Mouse (Mus musculus) T-helper 17 cell (primary cell): ENCODE data around the gene Hmga1b.
"Not testable (repeated sequence)": the region's sequence is repeated elsewhere in the genome, so short reads cannot be mapped to it uniquely, and the experiment has no call there.

Experiments
- in situ Hi-C, 2 experiments: fragments of 300-600 bp; cut with MboI, MseI; formaldehyde crosslinking; loops; 1 replicate in 1 of 2; 2 replicates in 1 of 2; pipeline ENCODE4 v1.15.1; 2025; ENCODE audit warnings: high pct_unique_total_duplicates in 2 of 2

Hmga1b gene

DNA sequence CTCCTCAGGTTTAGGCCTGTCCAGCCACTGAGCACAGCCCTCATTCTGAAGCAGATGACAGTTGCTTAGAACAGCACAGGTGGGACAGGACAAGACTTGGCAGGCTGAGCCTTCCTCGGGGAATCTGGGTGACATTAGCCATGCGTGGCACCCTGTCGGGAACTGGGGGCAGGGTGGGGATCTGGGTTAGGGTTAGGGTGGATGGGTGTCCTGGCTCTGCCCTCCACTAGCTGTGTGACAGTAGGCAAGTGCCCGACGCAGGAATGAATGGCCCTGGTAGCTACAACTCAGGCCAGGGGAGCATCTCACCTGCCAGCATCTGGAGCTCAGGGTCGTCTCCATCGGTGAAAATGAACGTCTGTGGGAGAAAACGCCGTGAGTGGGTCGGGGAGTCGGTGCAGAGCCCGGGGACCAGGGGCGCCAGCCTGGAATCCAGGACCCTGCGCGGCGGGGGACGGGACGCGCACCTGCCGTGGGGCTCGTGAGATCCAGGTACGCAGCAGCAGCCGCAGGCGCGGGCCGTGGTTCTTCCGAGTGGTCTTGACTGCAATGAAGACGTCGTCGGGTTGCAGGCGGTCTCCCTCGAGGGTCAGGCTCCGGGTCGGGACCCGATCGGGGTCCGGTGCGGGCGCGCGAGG is 21.0 kb downstream of the Hmga1b start:
- in situ Hi-C loops, result no loop called here

DNA sequence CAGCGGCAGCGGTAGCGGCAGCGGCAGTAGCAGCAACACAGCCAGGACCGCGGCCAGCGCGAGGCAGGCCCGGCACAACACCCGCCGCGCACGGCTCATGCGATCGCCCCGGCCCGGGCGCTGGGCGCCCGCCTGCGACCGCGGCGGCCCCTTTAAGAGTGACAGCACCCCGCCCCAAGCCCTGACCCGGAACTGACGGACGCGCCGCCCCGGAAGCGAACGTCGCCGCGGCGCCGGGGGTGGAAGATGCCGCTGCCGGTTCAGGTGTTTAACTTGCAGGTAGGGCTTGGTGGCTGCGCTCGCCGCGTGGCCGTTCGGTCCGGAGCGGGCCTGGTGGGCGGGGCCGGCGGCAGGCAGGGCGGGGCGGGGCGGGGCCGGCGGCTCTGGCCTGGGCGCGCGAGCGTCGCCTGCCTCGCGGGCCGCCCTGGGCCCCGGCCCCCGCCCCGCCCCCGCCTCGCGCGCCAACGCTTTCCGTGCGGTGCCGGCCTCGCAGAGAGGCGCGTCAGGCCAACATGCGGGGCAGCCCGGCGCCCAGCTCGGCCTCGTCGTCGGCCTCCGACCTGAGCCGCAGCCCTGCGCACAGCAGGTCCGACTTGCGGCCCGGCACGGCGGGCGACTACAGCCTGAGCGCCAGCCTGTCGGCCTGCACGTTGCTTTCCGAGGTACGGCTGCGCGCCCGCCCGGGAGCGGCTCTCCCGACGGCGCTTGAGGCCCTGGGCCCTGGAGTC is 21.6 kb downstream of the Hmga1b start, which contains the start of the genes Rfng and Gps1:
Rfng (minus strand) TSS at position 144 of the 728 bp plus-strand sequence.
Gps1 (plus strand) TSS at position 209 of the 728 bp plus-strand sequence.
- in situ Hi-C loops, result no loop called here

DNA sequence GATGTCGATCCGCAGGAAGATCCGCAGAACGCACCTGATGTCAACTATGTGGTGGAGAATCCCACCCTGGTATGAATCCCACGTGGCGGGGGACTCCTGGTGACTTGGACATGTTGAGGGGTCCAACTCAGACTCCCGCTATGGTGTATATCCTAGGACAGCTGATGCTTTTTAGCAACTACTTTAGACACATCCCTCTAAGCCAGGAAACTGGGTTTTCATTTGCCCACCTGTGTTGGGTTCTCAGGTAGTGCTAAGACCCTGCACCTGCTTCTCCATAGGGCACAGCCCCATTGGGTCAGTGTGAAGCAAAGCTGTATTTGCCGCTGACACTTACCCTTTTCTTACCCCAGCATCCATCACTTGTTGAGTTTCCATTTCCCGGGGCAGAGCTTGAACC is 22.6 kb downstream of the Hmga1b start:
- in situ Hi-C loops, result no loop called here

DNA sequence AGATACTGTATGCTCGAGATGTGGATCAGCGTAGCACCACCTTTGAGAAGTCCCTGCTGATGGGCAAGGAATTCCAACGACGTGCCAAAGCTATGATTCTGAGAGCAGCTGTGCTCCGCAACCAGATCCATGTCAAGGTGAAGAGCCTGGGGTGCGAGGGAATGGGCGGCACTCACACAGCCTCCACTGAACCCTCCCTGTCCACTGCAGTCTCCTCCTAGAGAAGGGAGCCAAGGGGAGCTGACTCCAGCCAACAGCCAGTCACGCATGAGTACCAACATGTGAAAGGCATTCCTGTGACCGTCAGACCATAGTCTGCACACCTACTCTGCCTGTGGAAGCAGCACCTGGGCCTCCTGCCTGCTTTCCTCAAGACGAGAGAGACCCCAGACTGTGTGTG is 25.9 kb downstream of the Hmga1b start:
- in situ Hi-C loops, result not testable (repeated sequence)

DNA sequence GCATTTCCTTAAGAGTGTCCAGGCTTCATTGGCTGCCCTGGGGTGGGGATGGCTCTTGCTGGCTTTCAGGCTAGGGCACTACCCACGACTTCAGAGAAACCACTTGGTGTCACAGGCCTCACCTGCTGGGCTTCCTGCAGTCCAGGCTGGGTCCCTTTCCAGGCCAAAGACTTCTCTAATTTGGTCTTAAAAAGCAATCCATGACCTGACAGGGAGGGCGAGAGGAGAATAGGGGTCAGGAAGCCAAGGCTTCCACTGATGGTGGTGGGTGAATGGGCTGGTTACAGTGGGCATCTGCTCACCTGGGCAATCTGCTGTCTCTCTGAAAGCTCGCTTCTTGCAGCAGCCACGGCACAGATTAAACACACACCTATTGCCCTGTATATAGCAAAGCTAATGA is 26.8 kb downstream of the Hmga1b start:
- in situ Hi-C loops, result no loop called here

DNA sequence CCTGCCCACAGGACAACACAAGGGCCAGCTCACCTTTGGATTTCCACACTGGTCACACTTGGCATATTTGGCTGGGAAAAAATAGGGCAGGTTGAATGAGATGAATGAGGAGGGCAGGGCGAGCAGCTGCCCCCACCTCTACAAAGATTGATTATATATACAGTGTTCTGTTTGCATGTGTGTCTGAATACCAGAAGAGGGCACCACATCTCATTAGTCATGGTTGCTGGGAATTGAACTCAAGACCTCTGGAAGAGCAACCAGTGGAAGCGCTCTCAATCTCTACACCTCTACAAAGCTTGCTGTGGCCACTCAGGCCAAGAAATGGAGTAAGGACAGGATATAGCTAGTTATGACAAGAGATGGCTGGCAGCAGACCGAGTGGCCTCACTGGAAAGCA is 27.2 kb downstream of the Hmga1b start:
- in situ Hi-C loops, result no loop called here

DNA sequence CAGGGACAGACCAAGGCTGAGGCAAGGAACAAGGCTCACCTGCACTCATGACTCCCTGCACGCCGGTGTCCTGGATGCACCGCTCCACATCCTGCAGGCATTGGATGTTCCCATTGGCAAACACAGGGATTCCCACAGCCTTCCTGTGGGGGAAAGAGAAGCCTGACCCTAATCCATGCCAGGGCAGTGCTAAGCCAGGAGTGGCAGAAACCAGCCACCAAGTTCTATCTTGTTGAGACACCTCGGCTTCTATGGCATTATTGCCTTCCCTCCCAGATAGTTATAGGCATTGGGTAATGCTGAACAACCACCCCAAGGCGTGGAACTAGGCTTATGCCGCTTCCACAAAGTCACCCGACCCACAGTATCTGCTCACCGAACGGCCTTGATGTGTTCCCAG is 30.1 kb downstream of the Hmga1b start:
- in situ Hi-C loops, result no loop called here

DNA sequence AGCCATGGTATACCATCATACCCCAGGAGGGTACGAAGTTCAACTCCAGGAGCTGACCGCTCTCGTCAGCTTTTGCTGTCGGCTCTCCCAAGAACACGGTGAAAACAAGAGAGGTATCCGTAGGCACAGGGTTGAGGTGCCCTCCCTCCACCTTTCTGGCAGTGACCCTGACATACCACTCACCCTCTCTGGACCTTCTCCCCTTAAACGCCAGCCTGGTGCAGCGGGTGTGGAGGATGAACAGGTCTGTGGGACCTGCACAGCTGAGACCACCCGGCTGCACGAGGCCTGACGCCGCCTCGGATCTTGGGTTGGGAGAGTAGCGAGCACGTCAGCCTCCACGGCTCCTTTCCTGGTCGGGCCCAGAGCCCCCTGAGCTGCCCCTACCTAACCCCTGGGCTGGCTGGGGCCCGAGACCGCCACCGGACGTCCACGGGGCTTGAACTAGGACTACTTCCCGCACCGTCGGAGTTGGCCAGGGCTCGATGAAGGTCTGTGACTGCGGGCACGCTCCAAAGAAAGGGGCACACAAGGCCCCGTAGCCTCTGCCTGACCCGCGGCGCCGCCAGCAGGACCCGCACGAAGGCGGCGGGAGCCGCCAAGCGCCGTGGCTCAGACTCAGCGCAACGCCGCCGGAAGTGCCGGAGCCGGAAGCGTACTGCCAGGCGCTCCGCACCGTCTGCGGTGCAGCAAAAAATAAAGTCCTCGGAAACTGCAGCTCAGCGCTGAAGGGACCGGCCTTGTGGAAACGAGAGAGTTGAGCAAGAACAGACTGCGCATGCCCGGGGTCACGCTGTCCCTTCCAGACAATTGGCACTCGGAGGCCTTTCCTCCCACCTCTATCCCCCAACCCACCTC is 33.4 kb downstream of the Hmga1b start, which contains the start of gene Dus1l:
Dus1l (minus strand) TSS at position 648 of the 858 bp plus-strand sequence.
- in situ Hi-C loops, result no loop called here

DNA sequence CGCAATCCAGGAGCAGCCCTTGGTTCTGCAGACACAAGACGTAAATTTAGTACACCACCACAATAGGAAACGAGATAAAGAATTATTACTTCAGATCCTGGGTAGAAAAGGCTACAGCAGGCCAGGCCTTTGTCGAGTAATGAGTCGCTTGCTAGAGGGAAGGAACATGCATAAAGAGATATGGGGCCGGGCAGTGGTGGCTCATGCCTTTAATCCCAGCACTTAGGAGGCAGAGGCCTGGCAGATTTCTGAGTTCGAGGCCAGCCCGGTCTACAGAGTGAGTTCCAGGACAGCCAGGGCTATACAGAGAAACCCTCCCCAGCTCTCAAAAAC is 34.0 kb downstream of the Hmga1b start:
- in situ Hi-C loops, result no loop called here

DNA sequence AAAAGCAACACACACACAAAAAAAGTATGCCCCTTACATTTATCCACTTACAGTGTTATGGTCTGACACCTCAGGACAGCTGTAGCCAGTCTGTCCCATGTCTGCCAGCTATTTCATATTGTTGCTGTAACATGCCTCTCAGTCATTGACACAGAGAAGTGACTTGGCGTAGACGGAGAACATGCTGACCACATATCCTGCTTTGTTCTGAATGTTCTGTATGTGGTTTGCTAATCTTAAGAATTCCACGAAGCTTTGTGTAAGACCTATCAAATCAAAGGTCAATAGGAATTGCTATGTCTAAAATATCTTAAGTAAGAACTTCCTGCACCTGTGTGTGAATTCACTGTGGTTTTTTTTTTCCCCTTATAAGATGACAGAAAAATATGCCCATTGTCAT is 35.6 kb downstream of the Hmga1b start:
- in situ Hi-C loops, result no loop called here

DNA sequence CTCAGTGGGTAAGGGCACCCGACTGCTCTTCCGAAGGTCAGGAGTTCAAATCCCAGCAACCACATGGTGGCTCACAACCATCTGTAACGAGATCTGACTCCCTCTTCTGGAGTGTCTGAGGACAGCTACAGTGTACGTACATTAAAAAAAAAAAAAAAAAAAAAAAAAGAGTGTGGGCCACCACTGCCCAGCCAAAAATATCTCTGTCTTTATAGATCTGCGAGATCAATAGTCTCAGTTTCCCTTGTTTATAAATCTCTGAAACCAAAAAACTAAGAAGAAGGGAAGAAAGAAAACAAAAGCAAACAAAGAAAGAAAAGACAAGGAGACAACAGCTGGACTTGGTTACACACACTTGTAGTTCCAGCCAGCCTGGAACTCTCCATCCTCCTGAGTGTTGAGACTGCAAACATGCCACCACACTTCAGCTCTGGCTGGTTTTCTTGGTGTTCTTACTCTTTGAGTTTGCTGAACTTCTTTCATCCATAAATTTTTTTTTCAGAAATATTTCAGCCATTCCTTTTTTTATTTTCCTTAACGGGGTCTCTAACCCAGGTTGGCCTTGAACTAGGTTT is 36.8 kb downstream of the Hmga1b start:
- in situ Hi-C loops, result no loop called here

DNA sequence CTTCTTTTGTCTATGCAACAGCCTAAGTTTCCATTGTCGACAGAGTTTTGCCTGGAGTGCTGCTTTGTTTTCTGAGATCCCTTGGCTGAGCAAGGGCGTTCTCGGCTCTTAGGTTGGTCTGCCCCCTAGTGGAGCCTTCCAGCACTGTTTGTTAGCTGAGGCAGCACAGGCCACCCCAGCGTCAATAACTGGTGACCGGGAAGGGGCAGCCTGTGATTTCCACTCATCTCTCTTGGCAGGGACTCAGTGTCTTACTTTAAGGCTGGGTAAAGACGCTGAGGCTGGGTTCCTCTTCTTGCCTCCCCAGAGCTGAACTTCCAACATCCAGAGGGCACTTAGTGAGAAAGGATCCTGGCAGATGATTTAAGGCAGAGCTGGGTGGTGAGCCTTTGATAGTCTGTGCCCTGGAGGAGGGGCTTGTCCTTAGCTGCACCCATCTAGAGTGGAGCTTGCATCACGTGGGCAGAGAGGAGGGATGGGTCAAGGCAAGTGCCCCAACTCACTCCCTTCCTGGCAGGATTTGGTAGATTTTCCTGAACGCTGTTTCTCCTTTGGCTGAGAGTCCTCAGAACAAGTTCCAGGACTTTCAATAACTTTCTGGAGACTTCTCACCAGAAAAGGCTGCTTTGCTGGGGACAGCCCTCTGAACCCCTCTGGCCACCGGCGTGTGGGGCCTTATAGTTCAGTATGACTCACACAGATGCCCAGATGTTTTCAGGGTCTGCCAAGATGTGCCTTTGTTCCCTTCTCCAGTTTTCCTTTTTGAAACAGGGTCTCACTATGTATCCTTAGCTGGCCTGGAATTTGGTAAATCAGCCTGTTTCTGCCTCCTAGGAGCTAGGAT is 37.7 kb downstream of the Hmga1b start:
- in situ Hi-C loops, result no loop called here

DNA sequence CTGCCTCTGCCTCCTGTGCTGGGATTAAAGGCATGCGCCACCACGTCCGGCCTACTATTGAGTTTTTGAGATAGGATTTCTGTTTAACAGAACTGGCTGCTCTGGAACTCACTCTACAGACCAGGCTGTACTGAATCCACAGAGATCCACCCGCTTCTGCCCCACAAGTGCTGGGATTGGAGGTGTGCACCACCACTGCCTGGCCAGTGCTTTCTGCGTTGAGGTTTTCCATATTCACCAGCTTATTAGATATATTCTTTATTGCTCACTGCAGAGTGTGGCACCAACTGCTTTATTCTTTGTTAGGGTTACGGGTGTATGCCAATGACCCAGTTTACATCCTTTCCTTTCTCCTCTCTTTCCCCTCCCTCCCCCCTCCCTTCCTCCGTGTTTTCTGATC is 41.7 kb downstream of the Hmga1b start:
- in situ Hi-C loops, result no loop called here

DNA sequence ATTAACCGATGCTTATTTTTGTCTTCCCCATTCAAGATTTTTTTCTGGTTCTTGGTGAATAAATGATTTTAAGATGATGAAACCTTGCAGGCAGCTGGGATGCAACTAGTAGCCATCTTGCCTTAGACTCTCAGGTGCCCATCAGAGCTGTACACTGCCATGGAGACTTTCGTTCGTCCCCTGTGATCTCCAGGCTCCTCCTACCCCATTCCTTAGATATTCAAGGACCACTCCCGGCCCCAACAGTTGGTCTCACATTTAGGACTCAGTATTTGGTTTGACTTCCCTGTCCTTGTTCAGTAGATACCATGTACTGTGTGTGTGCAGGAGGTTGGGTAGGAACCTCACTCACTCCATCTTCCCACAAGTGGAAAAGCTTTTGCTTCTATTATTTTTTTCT is 42.2 kb downstream of the Hmga1b start:
- in situ Hi-C loops, result no loop called here

DNA sequence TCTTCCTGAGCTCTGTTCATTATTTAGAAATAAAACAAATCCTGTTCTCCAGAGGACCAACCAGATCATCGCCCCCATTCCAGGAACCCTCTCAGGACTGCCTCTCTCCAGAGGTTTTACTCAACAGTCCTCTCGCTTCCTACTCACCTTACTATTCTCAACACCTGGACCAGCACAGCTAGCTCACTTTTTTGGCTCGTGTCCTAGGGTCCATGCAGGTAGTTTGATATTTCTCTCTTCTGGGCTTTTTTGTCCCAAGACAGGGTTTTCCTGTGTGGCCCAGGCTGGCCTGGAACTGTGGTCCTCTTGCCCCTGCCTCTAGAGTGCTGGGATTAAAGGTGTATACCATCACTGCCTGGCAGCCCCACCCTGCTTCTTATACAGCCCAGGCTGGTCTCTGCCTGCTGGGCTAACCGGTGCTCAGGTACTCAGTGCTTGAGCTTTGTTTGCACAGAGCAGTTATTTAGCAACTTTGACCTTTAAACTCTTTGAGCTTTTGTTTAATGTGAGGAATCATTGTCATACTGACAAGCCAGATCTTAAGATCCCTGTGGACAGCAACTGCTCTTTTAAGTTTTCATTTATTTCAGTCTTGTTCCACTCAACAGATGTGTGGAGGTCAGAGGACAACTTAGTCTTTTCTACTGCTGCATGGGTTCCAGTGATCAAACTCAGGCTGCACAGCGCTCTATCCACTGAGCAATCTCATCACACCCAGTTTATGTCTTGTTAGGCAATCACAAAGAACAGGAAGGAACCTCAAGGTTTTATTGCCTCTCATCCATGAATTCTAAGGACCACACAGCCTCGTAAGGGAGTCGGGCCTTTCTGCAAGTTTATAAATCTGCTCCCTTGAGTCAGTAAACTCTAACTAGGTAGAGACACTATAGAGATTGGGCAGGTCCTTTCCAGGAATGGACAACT is 43.0 kb downstream of the Hmga1b start:
- in situ Hi-C loops, result no loop called here

DNA sequence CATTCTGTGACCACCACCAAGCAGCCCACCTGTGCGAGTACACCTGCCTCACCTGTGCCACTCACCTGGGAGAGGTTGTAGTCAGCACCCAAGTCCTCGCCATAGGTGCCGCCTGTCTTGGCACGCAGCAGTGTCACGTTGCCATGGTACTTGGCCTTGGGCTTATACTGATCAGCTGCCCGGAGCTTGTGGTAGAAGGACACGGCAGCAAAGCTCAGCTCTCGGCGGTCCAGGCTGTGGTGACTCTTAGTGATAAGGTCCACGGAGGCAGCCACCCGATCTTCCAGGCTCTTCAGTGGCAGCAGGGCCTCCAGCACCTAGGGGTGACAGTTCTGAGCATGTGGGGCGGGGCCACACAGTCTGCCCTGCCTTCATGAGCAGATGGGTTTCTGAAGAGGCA is 45.4 kb downstream of the Hmga1b start:
- in situ Hi-C loops, result no loop called here

DNA sequence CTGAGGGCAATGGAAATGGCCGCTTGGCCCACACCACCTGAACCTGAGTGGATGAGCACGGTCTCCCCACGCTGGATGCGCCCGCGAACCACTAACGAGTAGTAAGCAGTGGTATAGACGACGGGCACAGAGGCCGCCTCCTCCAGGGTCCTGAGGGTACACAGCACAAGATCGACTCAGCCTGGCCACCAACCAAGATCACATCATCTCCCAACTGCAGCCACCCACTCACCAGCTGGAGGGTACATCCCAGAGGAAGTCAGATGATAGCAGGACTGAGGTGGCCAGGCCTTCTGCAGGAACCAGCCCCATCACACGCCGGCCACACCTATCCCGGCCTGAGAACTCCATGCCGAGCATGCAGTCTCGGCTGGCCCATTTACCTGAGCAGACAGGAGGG is 49.5 kb downstream of the Hmga1b start:
- in situ Hi-C loops, result no loop called here
